Mouse (Mus musculus): ENCODE results near the gene Eid2. TPM values are rescaled to one million over a fixed set of nuclear protein-coding genes. Genes with fewer than 3 reads are reported as not detected.
A peak's percentile ranks its signal among the peaks of the same experiment; 100 is the strongest.

Gene Eid2
- polyA plus RNA-seq, 1 experiment from 2014 or later = 1.4 TPM

DNA sequence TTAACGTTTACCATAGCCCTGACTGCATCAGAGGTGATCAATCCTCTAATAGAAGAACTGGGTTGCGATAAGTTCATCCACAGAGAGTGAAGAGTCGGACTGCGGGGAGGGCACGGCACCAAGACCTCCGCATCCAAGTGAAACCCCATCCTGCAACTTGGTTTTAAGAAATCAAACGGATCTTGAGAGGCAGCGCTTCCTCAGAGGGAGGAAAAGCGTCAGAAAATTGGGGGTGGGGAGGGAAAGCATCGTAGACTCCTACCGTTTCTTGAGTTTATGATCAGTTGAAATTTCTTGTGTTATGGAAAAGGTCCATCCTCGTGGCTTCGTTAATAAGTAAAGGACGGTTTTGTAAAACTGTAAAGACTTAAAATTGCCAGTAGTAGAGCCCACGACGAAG is 895 bp downstream of the Eid2 start:
- no peak for DNase-seq (ENCODE audit: extremely low spot score, low spot score)

GRCm38 (mm10) chr7:28269355-28269754 is 1.7 kb downstream of the Eid2 start:
- Histone ChIP-seq H3K4me1 (peaks cover 15% of the 10 kb centered on the region), H3K9me3 (peaks cover 21% of the 10 kb centered on the region), H3K27me3 (ENCODE audit: poor library complexity, severe bottlenecking) (no peaks in the 10 kb centered on the region), H3K27ac (no peak overlapping the region), H3K36me3 (replicated peaks) (peaks cover 49% of the 10 kb centered on the region), H3K4me3 (peak overlapping the region; percentile 89; the same call in 1 of the 2 replicates)
- 92% methylated on average over 12 of the region's 12 CpGs for WGBS
- no peak for DNase-seq (ENCODE audit: extremely low spot score, low spot score)

More for the DNA sequence above, 895 bp downstream of the Eid2 start:
- 34% methylated on average over 16 of the region's 16 CpGs for WGBS
- H3K4me3 ChIP-seq = peak overlapping the region; percentile 89
- H3K27ac ChIP-seq = peak overlapping the region; percentile 96
- H3K4me1 ChIP-seq = peaks cover 15% of the 10 kb centered on the region
- peaks cover 46% of the 10 kb centered on the region for H3K36me3 ChIP-seq (replicated peaks)
- no peaks in the 10 kb centered on the region for H3K27me3 ChIP-seq (ENCODE audit: poor library complexity, severe bottlenecking)
- H3K9me3 ChIP-seq = peaks cover 21% of the 10 kb centered on the region

DNA sequence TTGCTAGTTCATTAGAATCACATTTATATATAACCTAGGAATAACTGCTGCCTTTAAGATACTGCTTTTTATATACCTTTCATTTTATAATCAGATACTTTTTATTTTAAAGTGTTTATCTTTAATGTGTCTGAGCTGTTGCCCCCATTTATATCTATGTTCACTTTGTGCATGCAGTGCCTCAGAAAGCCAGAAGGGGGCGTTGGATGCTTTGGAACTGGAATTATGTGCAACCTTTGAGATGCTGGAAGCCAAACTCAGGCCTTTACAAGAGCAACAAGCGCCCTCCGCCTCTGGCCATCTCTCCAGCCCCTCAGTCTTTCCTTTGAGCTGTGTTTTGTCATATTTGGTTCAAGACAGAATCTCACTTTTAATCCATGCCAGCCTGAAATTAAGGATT is 4.1 kb downstream of the Eid2 start:
- Histone ChIP-seq H3K27me3 (ENCODE audit: poor library complexity, severe bottlenecking) (no peaks in the 10 kb centered on the region), H3K4me1 (peaks cover 15% of the 10 kb centered on the region), H3K36me3 (replicated peaks) (peaks cover 51% of the 10 kb centered on the region), H3K27ac (no peak overlapping the region), H3K9me3 (peaks cover 21% of the 10 kb centered on the region), H3K4me3 (no peak overlapping the region)
- no peak for DNase-seq (ENCODE audit: extremely low spot score, low spot score)
- WGBS = 70% methylated on average over 3 of the region's 3 CpGs

- DNase-seq (ENCODE audit: extremely low spot score, low spot score) = no peak
- Histone ChIP-seq H3K4me1 (peaks cover 11% of the 10 kb centered on the region), H3K4me3 (peak overlapping the region; percentile 73; the same call in 1 of the 2 replicates), H3K27ac (no peak overlapping the region), H3K9me3 (no peaks in the 10 kb centered on the region), H3K36me3 (replicated peaks) (peaks cover 19% of the 10 kb centered on the region), H3K27me3 (ENCODE audit: poor library complexity, severe bottlenecking) (no peaks in the 10 kb centered on the region)
- WGBS = 60% methylated on average over 8 of the region's 8 CpGs
These were observed 9.5 kb downstream of the Eid2 start for GRCm38 (mm10) chr7:28277237-28277614.

- H3K36me3 ChIP-seq (replicated peaks) = peaks cover 14% of the 10 kb centered on the region
- WGBS = 4% methylated on average over 68 of the region's 68 CpGs
- peak within 1 kb of the TSS; percentile 95 for H3K27ac ChIP-seq
- no peaks in the 10 kb centered on the region for H3K27me3 ChIP-seq (ENCODE audit: poor library complexity, severe bottlenecking)
- H3K4me1 ChIP-seq = peaks cover 11% of the 10 kb centered on the region
- H3K4me3 ChIP-seq = peak within 1 kb of the TSS; percentile 73
- DNase-seq (ENCODE audit: extremely low spot score, low spot score) = peak; percentile 95
- no peaks in the 10 kb centered on the region for H3K9me3 ChIP-seq
These were observed 10.1 kb downstream of the Eid2 start, which contains the start of gene Eid2b for GRCm38 (mm10) chr7:28277615-28278278. Gene Eid2b (plus strand): TSS chr7:28277739.

DNA sequence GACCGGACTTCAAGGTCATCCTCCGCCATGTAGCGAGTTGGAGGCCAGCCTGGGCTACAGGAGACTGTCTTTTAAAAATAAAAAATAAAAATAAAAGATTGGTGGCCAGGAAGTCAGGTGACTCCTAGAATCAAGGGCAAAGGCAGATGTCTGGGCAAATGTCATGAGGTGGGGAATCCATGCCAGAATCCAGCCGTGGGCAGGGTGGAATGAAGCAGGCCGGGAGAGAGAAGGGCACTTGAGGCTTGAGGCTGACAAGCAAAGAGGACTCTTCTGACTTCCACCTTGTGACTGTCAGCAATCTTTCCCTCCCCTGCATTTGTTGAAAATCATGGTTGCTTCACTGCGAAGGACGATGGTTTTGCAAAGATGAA is 10.6 kb downstream of the Eid2 start:
- DNase-seq (ENCODE audit: extremely low spot score, low spot score) = no peak
- peaks cover 11% of the 10 kb centered on the region for H3K4me1 ChIP-seq
- WGBS = 87% methylated on average over 7 of the region's 7 CpGs
- H3K27me3 ChIP-seq (ENCODE audit: poor library complexity, severe bottlenecking) = no peaks in the 10 kb centered on the region
- peak overlapping the region; percentile 95 for H3K27ac ChIP-seq
- H3K36me3 ChIP-seq (replicated peaks) = peaks cover 9% of the 10 kb centered on the region
- H3K4me3 ChIP-seq = peak overlapping the region; percentile 73
- no peaks in the 10 kb centered on the region for H3K9me3 ChIP-seq

GRCm38 (mm10) chr7:28280630-28281029 is 12.9 kb downstream of the Eid2 start:
- no peak for DNase-seq (ENCODE audit: extremely low spot score, low spot score)

GRCm38 (mm10) chr7:28290165-28290564 is 22.5 kb downstream of the Eid2 start:
- peaks cover 4% of the 10 kb centered on the region; the same call in 1 of the 2 replicates for H3K36me3 ChIP-seq (replicated peaks)
- peak overlapping the region; percentile 6 for H3K27ac ChIP-seq
- H3K27me3 ChIP-seq (ENCODE audit: poor library complexity, severe bottlenecking) = peaks cover 87% of the 10 kb centered on the region
- DNase-seq (ENCODE audit: extremely low spot score, low spot score) = no peak
- peak overlapping the region; percentile 48 for H3K4me3 ChIP-seq
- no peaks in the 10 kb centered on the region for H3K9me3 ChIP-seq
- under 1% methylated on average over 16 of the region's 18 CpGs for WGBS
- peaks cover 41% of the 10 kb centered on the region for H3K4me1 ChIP-seq

More at GRCm38 (mm10) chr7:28280630-28281029, 12.9 kb downstream of the Eid2 start:
- no peaks in the 10 kb centered on the region for H3K27me3 ChIP-seq (ENCODE audit: poor library complexity, severe bottlenecking)
- WGBS = 85% methylated on average over 7 of the region's 7 CpGs
- H3K4me1 ChIP-seq = peaks cover 11% of the 10 kb centered on the region
- H3K4me3 ChIP-seq = no peak overlapping the region
- no peak overlapping the region for H3K27ac ChIP-seq
- H3K36me3 ChIP-seq (replicated peaks) = no peaks in the 10 kb centered on the region
- H3K9me3 ChIP-seq = no peaks in the 10 kb centered on the region

- Histone ChIP-seq H3K27ac (peak within 1 kb of the TSS; percentile 6), H3K36me3 (replicated peaks) (peaks cover 4% of the 10 kb centered on the region; the same call in 1 of the 2 replicates), H3K4me3 (peak within 1 kb of the TSS; percentile 48), H3K9me3 (no peaks in the 10 kb centered on the region), H3K4me1 (peaks cover 42% of the 10 kb centered on the region), H3K27me3 (ENCODE audit: poor library complexity, severe bottlenecking) (peaks cover 94% of the 10 kb centered on the region)
- under 1% methylated on average over 52 of the region's 52 CpGs for WGBS
- peak; percentile 46 for DNase-seq (ENCODE audit: extremely low spot score, low spot score)
These were observed 23.2 kb downstream of the Eid2 start, which contains the start of gene Selenov for GRCm38 (mm10) chr7:28290638-28291590. Gene Selenov (minus strand): TSS chr7:28291186.

DNA sequence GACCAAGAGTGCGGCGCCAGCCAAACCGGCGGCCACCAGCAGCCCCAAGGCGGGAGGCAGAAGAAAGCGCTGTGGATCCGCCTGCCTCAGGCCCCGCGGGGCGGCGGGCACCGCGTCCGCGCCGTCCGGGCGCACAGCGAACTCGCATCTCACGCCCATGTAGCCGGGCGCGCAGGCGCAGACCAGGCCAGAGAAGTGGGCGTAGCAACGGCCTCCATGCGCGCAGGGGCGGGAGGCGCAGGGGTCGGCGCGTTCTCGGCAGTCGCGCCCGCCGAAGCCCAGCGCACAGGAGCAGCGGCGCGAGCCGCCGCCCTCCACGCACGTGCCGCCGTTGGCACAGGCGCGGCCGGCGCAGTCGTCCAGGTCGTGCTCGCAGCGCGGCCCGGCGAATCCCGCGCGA is 26.8 kb downstream of the Eid2 start:
- Histone ChIP-seq H3K36me3 (replicated peaks) (peaks cover 4% of the 10 kb centered on the region; the same call in 1 of the 2 replicates), H3K27me3 (ENCODE audit: poor library complexity, severe bottlenecking) (peaks cover 100% of the 10 kb centered on the region), H3K27ac (peak overlapping the region; percentile 75), H3K4me3 (peak overlapping the region; percentile 61), H3K4me1 (peaks cover 39% of the 10 kb centered on the region), H3K9me3 (no peaks in the 10 kb centered on the region)
- under 1% methylated on average over 63 of the region's 63 CpGs for WGBS
- peak; percentile 78 for DNase-seq (ENCODE audit: extremely low spot score, low spot score)

- peak; percentile 63 for DNase-seq (ENCODE audit: extremely low spot score, low spot score)
- Histone ChIP-seq H3K4me3 (peak overlapping the region; percentile 49), H3K27me3 (ENCODE audit: poor library complexity, severe bottlenecking) (peaks cover 94% of the 10 kb centered on the region), H3K4me1 (peaks cover 46% of the 10 kb centered on the region), H3K36me3 (replicated peaks) (peaks cover 4% of the 10 kb centered on the region; the same call in 1 of the 2 replicates), H3K9me3 (no peaks in the 10 kb centered on the region), H3K27ac (peak overlapping the region; percentile 66)
- 8% methylated on average over 43 of the region's 43 CpGs for WGBS
These were observed 31.4 kb downstream of the Eid2 start for GRCm38 (mm10) chr7:28298837-28299625.

All from forebrain, embryonic 10.5 days (tissue).